Mouse (Mus musculus): ENCODE data around the gene Nutm2.
"Not testable (repeated sequence)": the region's sequence is repeated elsewhere in the genome, so short reads cannot be mapped to it uniquely, and the experiment has no call there.

Gene Nutm2

GRCm38 (mm10) chr13:50467007-50467406, at the start of gene Nutm2:
Gene Nutm2 (plus strand): TSS chr13:50467307.
- no peak for DNase-seq (ENCODE audit: extremely low read depth, low read depth)

- DNase-seq (ENCODE audit: extremely low read depth, low read depth): no peak
Measured at GRCm38 (mm10) chr13:50417389-50418183, 49.5 kb upstream of the Nutm2 start, which contains the start of gene Fbxw17. Gene Fbxw17 (plus strand): TSS chr13:50417864.

GRCm38 (mm10) chr13:50418421-50418820, 48.7 kb upstream of the Nutm2 start:
- DNase-seq (ENCODE audit: extremely low read depth, low read depth): no peak

- no peak for DNase-seq (ENCODE audit: extremely low read depth, low read depth)
Measured at GRCm38 (mm10) chr13:50423625-50424209, 43.4 kb upstream of the Nutm2 start.

- DNase-seq (ENCODE audit: extremely low read depth, low read depth): no peak
Measured at GRCm38 (mm10) chr13:50424517-50424916, 42.6 kb upstream of the Nutm2 start.

DNA sequence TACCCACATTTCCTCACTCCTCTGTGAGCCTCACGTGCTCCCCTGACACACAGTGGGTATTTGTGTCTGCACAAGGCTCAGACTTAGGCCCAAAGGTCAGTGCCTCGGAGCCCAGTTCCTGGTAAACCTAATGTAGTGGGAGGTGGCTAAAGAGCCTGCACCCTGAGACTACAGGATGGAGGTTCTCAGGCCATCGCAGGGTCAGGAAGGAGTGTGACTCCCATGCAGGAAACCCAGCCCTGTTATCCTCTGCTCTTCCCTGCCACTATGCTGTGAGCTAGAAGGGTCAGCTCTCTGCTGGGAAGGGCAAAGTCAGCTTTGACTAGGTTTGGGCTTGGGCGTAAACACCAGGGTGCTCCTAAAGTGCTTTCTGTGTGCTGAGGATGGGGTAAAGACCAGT, 40.4 kb upstream of the Nutm2 start:
- no peak for DNase-seq (ENCODE audit: extremely low read depth, low read depth)

DNA sequence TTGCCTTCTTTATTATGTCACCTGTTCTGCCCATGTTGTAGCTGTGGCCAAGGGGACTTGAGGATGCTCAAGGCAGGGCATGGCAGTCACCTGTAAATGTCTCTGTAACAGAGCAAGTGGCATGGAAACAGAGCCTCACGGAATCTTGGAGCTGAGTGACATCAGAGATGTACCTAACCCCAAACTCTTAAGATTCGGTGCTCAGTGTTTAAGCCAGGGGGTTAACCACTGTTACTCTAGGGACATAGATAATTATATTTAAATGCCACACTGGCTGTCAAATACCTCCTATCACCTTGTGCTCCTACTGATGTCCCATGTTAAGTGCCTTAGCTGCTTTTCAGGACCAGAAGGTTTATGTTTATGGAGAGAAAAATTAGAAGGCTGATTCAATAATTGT, 23.3 kb upstream of the Nutm2 start, which contains the start of gene Gm47429:
TSS of gene Gm47429 (minus strand) at position 101 of the 400 bp plus-strand sequence.
- no peak for DNase-seq (ENCODE audit: extremely low read depth, low read depth)

GRCm38 (mm10) chr13:50445261-50445660, 21.8 kb upstream of the Nutm2 start:
- DNase-seq (ENCODE audit: extremely low read depth, low read depth): no peak

DNA sequence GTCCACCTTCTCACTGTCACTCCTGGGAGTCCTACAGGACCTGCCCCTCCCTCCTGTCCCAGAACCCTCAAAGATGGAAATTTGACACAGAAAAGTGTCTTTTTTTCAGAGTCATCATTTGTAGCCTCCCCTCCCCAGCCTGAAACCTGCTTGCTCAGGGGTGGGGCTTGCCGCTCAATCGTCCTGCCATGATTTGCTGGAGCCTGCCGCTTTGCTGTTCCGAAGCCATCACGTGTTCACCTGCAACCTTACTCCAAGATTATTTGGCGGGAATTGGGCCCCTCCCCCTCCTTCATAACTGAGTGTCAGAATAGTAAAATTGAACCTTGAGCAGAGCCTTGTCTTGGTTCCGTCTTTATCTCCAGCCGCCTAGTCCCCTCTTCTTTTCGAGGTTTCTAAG, 14.8 kb upstream of the Nutm2 start:
- not testable (repeated sequence) for DNase-seq (ENCODE audit: extremely low read depth, low read depth)

- DNase-seq (ENCODE audit: extremely low read depth, low read depth): no peak
Measured at GRCm38 (mm10) chr13:50453426-50453825, 13.7 kb upstream of the Nutm2 start.

DNA sequence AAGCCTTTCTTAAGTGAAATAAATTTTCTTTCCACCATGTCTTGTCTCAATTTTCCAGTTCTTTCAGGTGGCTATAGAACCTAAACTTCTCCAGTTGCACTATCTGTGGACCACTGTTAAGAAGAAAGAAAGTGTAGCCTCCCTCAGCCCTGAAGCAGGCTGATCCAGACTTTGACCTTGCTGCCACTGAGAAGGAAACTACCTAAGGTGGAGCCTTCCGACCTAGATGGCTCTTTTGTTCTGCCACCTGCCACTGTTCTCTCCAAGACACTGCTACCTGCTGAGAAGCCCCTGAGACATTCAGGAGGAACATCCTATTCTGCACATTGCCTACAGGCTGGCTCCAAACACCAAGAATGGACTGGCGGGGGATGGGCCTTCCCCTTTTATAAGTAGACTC, 6.7 kb upstream of the Nutm2 start:
- not testable (repeated sequence) for DNase-seq (ENCODE audit: extremely low read depth, low read depth)

DNA sequence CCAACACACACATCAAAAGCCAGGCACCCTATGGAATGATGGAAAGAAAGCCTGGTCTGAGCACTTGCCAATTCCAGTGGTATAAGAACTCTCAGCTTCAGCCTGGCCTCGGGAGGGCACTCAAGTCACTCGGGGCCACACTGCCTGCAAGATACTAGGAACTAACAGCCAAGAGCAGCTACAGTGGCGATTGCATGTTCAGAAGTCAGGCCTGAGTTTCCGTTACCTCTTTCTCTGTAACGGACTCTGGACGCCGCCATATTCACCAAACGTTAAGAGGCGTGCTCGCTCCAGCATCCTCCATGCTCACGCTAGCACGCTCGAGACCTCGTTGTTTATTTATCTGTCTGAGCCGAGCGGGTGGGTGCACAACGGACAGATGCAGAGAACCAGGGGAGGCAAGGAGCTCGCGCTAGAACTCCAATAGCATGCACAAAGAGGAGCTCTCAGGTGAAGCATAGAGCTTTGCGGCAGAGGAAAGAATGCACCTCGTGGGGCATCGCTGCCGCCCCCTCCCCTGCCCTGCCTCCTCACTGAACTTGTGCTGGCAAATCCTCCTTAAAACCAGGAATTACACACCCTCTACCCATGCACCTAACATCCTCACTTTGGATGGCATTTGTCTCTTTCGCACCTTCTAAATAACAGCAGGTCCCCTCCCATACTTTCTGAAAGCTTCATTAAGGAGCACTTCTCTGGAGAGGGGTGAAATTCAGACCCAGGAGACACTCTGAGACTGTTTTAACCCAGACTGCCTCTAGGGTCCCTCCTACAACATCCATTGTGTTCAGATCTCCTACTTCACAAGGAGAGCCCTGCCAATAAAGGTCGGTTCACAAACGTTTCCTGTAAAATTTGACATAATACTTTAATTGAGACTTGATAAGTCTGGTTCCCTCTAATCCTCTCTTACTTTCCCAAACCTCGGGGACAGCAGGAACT, 2.2 kb upstream of the Nutm2 start:
- DNase-seq (ENCODE audit: extremely low read depth, low read depth): no peak

DNA sequence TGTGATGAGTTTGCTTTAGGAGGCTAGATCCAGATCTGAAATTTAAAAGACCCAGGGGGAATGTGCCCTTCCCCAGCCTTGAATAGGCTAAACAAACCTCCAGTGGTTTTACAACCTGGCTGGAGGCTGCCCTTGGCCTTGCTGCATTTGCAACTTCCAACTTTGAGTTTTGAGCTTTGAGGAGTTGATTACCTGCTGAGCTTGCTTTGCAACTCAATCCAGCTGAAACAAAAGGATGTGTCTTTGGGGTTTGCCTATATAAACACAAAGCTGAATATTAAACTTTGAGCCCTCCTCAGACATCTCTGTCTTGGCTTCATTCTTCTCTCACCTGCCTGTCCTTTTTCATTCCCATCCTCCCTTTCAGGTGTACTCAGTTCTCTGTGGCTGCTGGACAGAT, 21.4 kb downstream of the Nutm2 start:
- not testable (repeated sequence) for DNase-seq (ENCODE audit: extremely low read depth, low read depth)

GRCm38 (mm10) chr13:50510470-50511343, 43.6 kb downstream of the Nutm2 start:
- not testable (repeated sequence) for DNase-seq (ENCODE audit: extremely low read depth, low read depth)

All from MEL-GATA-1-ER (cell line).